Mouse (Mus musculus) urinary bladder, postnatal 10 days (tissue): ENCODE data around the gene Ccdc194.

Source experiments
- DNase-seq: peaks from one replicate; pipeline ENCODE4 v3.0.0; 2022; ENCODE audit warnings: low spot score

Gene Ccdc194

GRCm38 (mm10) chr8:71476099-71476940, 49.2 kb downstream of the Ccdc194 start:
- DNase-seq, result no peak

GRCm38 (mm10) chr8:71475702-71476075, 49.8 kb downstream of the Ccdc194 start:
- DNase-seq, result no peak

GRCm38 (mm10) chr8:71474785-71475701, 50.5 kb downstream of the Ccdc194 start:
- DNase-seq, result no peak

GRCm38 (mm10) chr8:71474344-71474743, 51.2 kb downstream of the Ccdc194 start:
- no peak for DNase-seq

- no peak for DNase-seq
Observed at GRCm38 (mm10) chr8:71472601-71473386, 52.7 kb downstream of the Ccdc194 start.

GRCm38 (mm10) chr8:71471861-71472260, 53.6 kb downstream of the Ccdc194 start:
- no peak for DNase-seq

- DNase-seq, result no peak
Observed at GRCm38 (mm10) chr8:71470913-71471255, 54.6 kb downstream of the Ccdc194 start.

GRCm38 (mm10) chr8:71470146-71470912, 55.2 kb downstream of the Ccdc194 start:
- no peak for DNase-seq
